Comparison of ENCODE assay signal across 9 mouse cellular contexts in the genomic region with DNA sequence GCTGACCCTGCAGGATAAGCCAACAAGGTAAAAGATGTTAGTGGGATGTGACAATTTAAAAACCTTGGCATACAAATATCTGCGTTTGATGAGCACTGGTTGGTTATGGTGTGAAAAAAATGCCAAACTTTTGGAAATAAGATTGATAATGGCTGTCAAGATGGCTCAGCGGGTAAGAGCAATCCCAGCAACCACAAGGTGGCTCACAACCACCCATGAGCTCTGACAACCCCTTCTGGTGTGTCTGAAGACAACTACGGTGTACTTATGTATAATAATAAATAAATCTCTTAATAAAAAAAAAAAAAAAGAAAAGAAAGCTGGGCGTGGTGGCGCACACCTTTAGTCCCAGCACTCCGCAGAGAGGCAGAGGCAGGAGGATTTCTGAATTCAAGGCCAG. TPM values are rescaled to one million over a fixed set of nuclear protein-coding genes. Genes with fewer than 3 reads are reported as not detected.
A peak's percentile ranks its signal among the peaks of the same experiment; 100 is the strongest.
DNase-seq lines count a peak whose midpoint lies in the region; ATAC-seq and TF ChIP-seq lines count a peak whose summit lies in the region.
"Had no signal": no experiment of that assay in that cellular context is flagged by ENCODE, and none has a peak within 500 bp of the region (broad histone marks: within the 10 kb centered on the region; RNA-seq: fewer than 3 reads in every experiment).

No protein-coding gene starts in this region.

- H3K27ac ChIP-seq in kidney, postnatal 0 days = no peak overlapping the region
- no peak overlapping the region for H3K27ac ChIP-seq in embryonic facial prominence, embryonic 11.5 days (replicated peaks; ENCODE audit: low read depth, low read length)
- peak overlapping the region; percentile 93; the same call in 1 of the 2 replicates for H3K27ac ChIP-seq in intestine, embryonic 16.5 days (ENCODE audit: low read length)
- no peak overlapping the region for H3K27ac ChIP-seq in neural tube, embryonic 12.5 days
- H3K27ac ChIP-seq in thymus, adult 2 months (ENCODE audit: control insufficient read depth, insufficient read depth, low read length) = no peak overlapping the region

- TF ChIP-seq POLR2A in thymus, adult 2 months (IDR thresholded peaks at IDR 0.05; ENCODE audit: control insufficient read depth, extremely low read depth, insufficient read depth, low read length, poor library complexity) = no peak

- H3K4me1 ChIP-seq in kidney, postnatal 0 days (replicated peaks; ENCODE audit: insufficient read depth, low read length) = peaks cover 12% of the 10 kb centered on the region; the same call in 1 of the 2 replicates
- H3K4me1 ChIP-seq in embryonic facial prominence, embryonic 11.5 days (ENCODE audit: control insufficient read depth, insufficient read depth, low read length) = no peaks in the 10 kb centered on the region; the same call in 1 of the 2 replicates
- peaks cover 11% of the 10 kb centered on the region for H3K4me1 ChIP-seq in intestine, embryonic 16.5 days (ENCODE audit: control insufficient read depth, insufficient read depth, low read length)
- H3K4me1 ChIP-seq in neural tube, embryonic 12.5 days = peaks cover 12% of the 10 kb centered on the region
- peaks cover 13% of the 10 kb centered on the region for H3K4me1 ChIP-seq in thymus, adult 2 months (replicated peaks; ENCODE audit: control insufficient read depth, insufficient read depth, low read length)

- H3K36me3 ChIP-seq in kidney, postnatal 0 days (ENCODE audit: insufficient read depth, low read length) = 0 out of 2 replicates have a peak, but pooled peaks cover 16% of the 10 kb centered on the region
- H3K36me3 ChIP-seq in embryonic facial prominence, embryonic 11.5 days (replicated peaks; ENCODE audit: control insufficient read depth, insufficient read depth, low read depth, low read length) = no peaks in the 10 kb centered on the region; the same call in 1 of the 2 replicates
- H3K36me3 ChIP-seq in intestine, embryonic 16.5 days (ENCODE audit: control insufficient read depth, insufficient read depth, low read length) = peaks cover 11% of the 10 kb centered on the region
- H3K36me3 ChIP-seq in neural tube, embryonic 12.5 days = peaks cover 8% of the 10 kb centered on the region; the same call in 1 of the 2 replicates
- peaks cover 10% of the 10 kb centered on the region for H3K36me3 ChIP-seq in thymus, adult 2 months (ENCODE audit: control insufficient read depth, insufficient read depth, low read length)

- peak; percentile 22; the same call in 1 of the 2 replicates for TF ChIP-seq CTCF in kidney, postnatal 0 days (IDR thresholded peaks at IDR 0.05; ENCODE audit: low read depth)
- TF ChIP-seq CTCF in thymus, adult 2 months (IDR thresholded peaks at IDR 0.05; ENCODE audit: borderline replicate concordance, control insufficient read depth, extremely low read depth, insufficient read depth, low read length, poor library complexity) = no peak

- H3K9ac ChIP-seq in kidney, postnatal 0 days (ENCODE audit: low read depth, low read length) = no peak overlapping the region
- no peak overlapping the region for H3K9ac ChIP-seq in embryonic facial prominence, embryonic 11.5 days (replicated peaks; ENCODE audit: low read length)
- H3K9ac ChIP-seq in intestine, embryonic 16.5 days (ENCODE audit: low read depth, low read length) = peak overlapping the region; percentile 91
- no peak overlapping the region for H3K9ac ChIP-seq in neural tube, embryonic 12.5 days

- no peaks in the 10 kb centered on the region for H3K9me3 ChIP-seq in kidney, postnatal 0 days (replicated peaks; ENCODE audit: low read length)
- H3K9me3 ChIP-seq in embryonic facial prominence, embryonic 11.5 days (replicated peaks; ENCODE audit: control insufficient read depth, low read length) = no peaks in the 10 kb centered on the region
- no peaks in the 10 kb centered on the region for H3K9me3 ChIP-seq in intestine, embryonic 16.5 days (ENCODE audit: control insufficient read depth, low read length)
- no peaks in the 10 kb centered on the region for H3K9me3 ChIP-seq in neural tube, embryonic 12.5 days

- peak overlapping the region; percentile 65 for H3K4me2 ChIP-seq in kidney, postnatal 0 days (ENCODE audit: low read length)
- no peak overlapping the region; the same call in 1 of the 2 replicates for H3K4me2 ChIP-seq in embryonic facial prominence, embryonic 11.5 days (ENCODE audit: low read depth, low read length)
- H3K4me2 ChIP-seq in intestine, embryonic 16.5 days (ENCODE audit: low read depth, low read length) = peak overlapping the region; percentile 83
- H3K4me2 ChIP-seq in neural tube, embryonic 12.5 days (replicated peaks) = peak overlapping the region; percentile 74

- H3K4me3 ChIP-seq in kidney, postnatal 0 days (replicated peaks; ENCODE audit: low read depth, low read length) = no peak overlapping the region
- peak overlapping the region; percentile 72; the same call in 1 of the 2 replicates for H3K4me3 ChIP-seq in embryonic facial prominence, embryonic 11.5 days (ENCODE audit: low read depth, low read length)
- H3K4me3 ChIP-seq in intestine, embryonic 16.5 days (ENCODE audit: low read length) = peak overlapping the region; percentile 75
- no peak overlapping the region for H3K4me3 ChIP-seq in neural tube, embryonic 12.5 days
- H3K4me3 ChIP-seq in thymus, adult 2 months (ENCODE audit: control insufficient read depth, insufficient read depth, low read length) = no peak overlapping the region

- ATAC-seq in kidney, postnatal 0 days (replicated peaks; ENCODE audit: low FRiP score, low read depth) = no peak
- ATAC-seq in embryonic facial prominence, embryonic 11.5 days (replicated peaks; ENCODE audit: insufficient number of reproducible peaks, low FRiP score, low TSS enrichment, low read depth) = no peak
- ATAC-seq in intestine, embryonic 16.5 days = no peak
- ATAC-seq in neural tube, embryonic 12.5 days (ENCODE audit: low FRiP score, low read depth) = no peak
- no peak for ATAC-seq in monocyte, adult 5-6 weeks (replicated peaks; ENCODE audit: insufficient number of reproducible peaks, low FRiP score, low TSS enrichment, poor library complexity, severe bottlenecking)
- ATAC-seq: activated CD4-positive, CD25-positive, alpha-beta regulatory T cell, adult 4 months had no signal

- no peak for DNase-seq in kidney, postnatal 0 days (ENCODE audit: low spot score)
- DNase-seq in kidney, adult 9 months = no peak
- no peak for DNase-seq in embryonic facial prominence, embryonic 11.5 days (ENCODE audit: low spot score)
- DNase-seq in urinary bladder, adult 2 months (ENCODE audit: low spot score) = no peak
- no peak for DNase-seq in thymus, adult 2 months

- H3K27me3 ChIP-seq in kidney, postnatal 0 days (ENCODE audit: insufficient read depth, low read length) = no peaks in the 10 kb centered on the region
- H3K27me3 ChIP-seq in embryonic facial prominence, embryonic 11.5 days (ENCODE audit: control insufficient read depth, insufficient read depth, low read length) = no peaks in the 10 kb centered on the region
- no peaks in the 10 kb centered on the region for H3K27me3 ChIP-seq in intestine, embryonic 16.5 days (replicated peaks; ENCODE audit: control insufficient read depth, insufficient read depth, low read length)
- H3K27me3 ChIP-seq in neural tube, embryonic 12.5 days (replicated peaks) = no peaks in the 10 kb centered on the region
- H3K27me3 ChIP-seq in thymus, adult 2 months (ENCODE audit: control insufficient read depth, insufficient read depth, low read length) = no peaks in the 10 kb centered on the region

- 76% methylated on average over 6 of the region's 6 CpGs for WGBS in kidney, postnatal 0 days
- WGBS in embryonic facial prominence, embryonic 11.5 days = 86% methylated on average over 6 of the region's 6 CpGs
- 78% methylated on average over 6 of the region's 6 CpGs for WGBS in intestine, embryonic 16.5 days
- 81% methylated on average over 6 of the region's 6 CpGs for WGBS in neural tube, embryonic 12.5 days
- WGBS in thymus, adult 2 months = 74% methylated on average over 6 of the region's 6 CpGs

RNA-seq across cellular contexts. Expression of a gene that starts 1.2 kb away (rescaled TPM):
- polyA plus RNA-seq in kidney, postnatal 0 days (2015; fragmentation: Nextera tagmentation; extraction: Ambion mirVana) = 88.4 and 94.7 TPM in 2 replicates
- polyA plus RNA-seq in embryonic facial prominence, embryonic 11.5 days (2014; fragmentation: Nextera tagmentation; extraction: Ambion mirVana) = 69.5 and 72.0 TPM in 2 replicates
- polyA plus RNA-seq in intestine, embryonic 16.5 days (2015; fragmentation: Nextera tagmentation; extraction: Ambion mirVana) = 133 and 145 TPM in 2 replicates
- polyA plus RNA-seq in neural tube, embryonic 12.5 days (2016; fragmentation: Nextera tagmentation; extraction: Ambion mirVana) = 55.3 and 56.1 TPM in 2 replicates
- total RNA-seq in monocyte, adult 5-6 weeks (2017) = 26.6 to 31.6 TPM (median 29.0 TPM) in 3 replicates
- 77.9 and 90.8 TPM in 2 replicates for polyA plus RNA-seq in urinary bladder, adult 2 months (2012; rRNA removed)
- 67.6 and 69.7 TPM in 2 replicates for polyA plus RNA-seq in thymus, adult 2 months (2012; rRNA removed)

RNA-seq across cellular contexts. Expression of a gene that starts 1.3 kb away (rescaled TPM):
- polyA plus RNA-seq in kidney, postnatal 0 days (2015; fragmentation: Nextera tagmentation; extraction: Ambion mirVana) = 28.8 and 29.7 TPM in 2 replicates
- 38.1 and 38.2 TPM in 2 replicates for polyA plus RNA-seq in embryonic facial prominence, embryonic 11.5 days (2014; fragmentation: Nextera tagmentation; extraction: Ambion mirVana)
- polyA plus RNA-seq in intestine, embryonic 16.5 days (2015; fragmentation: Nextera tagmentation; extraction: Ambion mirVana) = 28.8 and 30.1 TPM in 2 replicates
- polyA plus RNA-seq in neural tube, embryonic 12.5 days (2016; fragmentation: Nextera tagmentation; extraction: Ambion mirVana) = 60.2 and 61.6 TPM in 2 replicates
- 103 to 230 TPM (median 106 TPM) in 3 replicates for total RNA-seq in monocyte, adult 5-6 weeks (2017)
- 25.8 and 26.0 TPM in 2 replicates for polyA plus RNA-seq in urinary bladder, adult 2 months (2012; rRNA removed)
- 63.0 and 65.6 TPM in 2 replicates for polyA plus RNA-seq in thymus, adult 2 months (2012; rRNA removed)

RNA-seq across cellular contexts. Expression of a gene that starts 5.1 kb away (rescaled TPM):
- 28.4 and 36.9 TPM in 2 replicates for polyA plus RNA-seq in kidney, postnatal 0 days (2015; fragmentation: Nextera tagmentation; extraction: Ambion mirVana)
- 101 and 108 TPM in 2 replicates for polyA plus RNA-seq in embryonic facial prominence, embryonic 11.5 days (2014; fragmentation: Nextera tagmentation; extraction: Ambion mirVana)
- 43.4 and 45.4 TPM in 2 replicates for polyA plus RNA-seq in intestine, embryonic 16.5 days (2015; fragmentation: Nextera tagmentation; extraction: Ambion mirVana)
- 299 and 304 TPM in 2 replicates for polyA plus RNA-seq in neural tube, embryonic 12.5 days (2016; fragmentation: Nextera tagmentation; extraction: Ambion mirVana)
- total RNA-seq in monocyte, adult 5-6 weeks (2017) = 13.9 to 18.7 TPM (median 14.2 TPM) in 3 replicates
- 45.9 and 58.8 TPM in 2 replicates for polyA plus RNA-seq in urinary bladder, adult 2 months (2012; rRNA removed)
- 63.9 and 64.9 TPM in 2 replicates for polyA plus RNA-seq in thymus, adult 2 months (2012; rRNA removed)

RNA-seq across cellular contexts. Expression of a gene that starts 17.7 kb away (rescaled TPM):
- polyA plus RNA-seq in kidney, postnatal 0 days (2015; fragmentation: Nextera tagmentation; extraction: Ambion mirVana) = 36.6 and 39.1 TPM in 2 replicates
- 21.2 and 25.6 TPM in 2 replicates for polyA plus RNA-seq in embryonic facial prominence, embryonic 11.5 days (2014; fragmentation: Nextera tagmentation; extraction: Ambion mirVana)
- polyA plus RNA-seq in intestine, embryonic 16.5 days (2015; fragmentation: Nextera tagmentation; extraction: Ambion mirVana) = 29.1 and 30.1 TPM in 2 replicates
- 26.8 and 30.3 TPM in 2 replicates for polyA plus RNA-seq in neural tube, embryonic 12.5 days (2016; fragmentation: Nextera tagmentation; extraction: Ambion mirVana)
- 1.8 to 10.4 TPM (median 5.7 TPM) in 3 replicates for total RNA-seq in monocyte, adult 5-6 weeks (2017)
- polyA plus RNA-seq in urinary bladder, adult 2 months (2012; rRNA removed) = 29.6 and 35.9 TPM in 2 replicates
- 73.4 and 86.8 TPM in 2 replicates for polyA plus RNA-seq in thymus, adult 2 months (2012; rRNA removed)

RNA-seq across cellular contexts. Expression of a gene that starts 35.4 kb away (rescaled TPM):
- polyA plus RNA-seq in kidney, postnatal 0 days (2015; fragmentation: Nextera tagmentation; extraction: Ambion mirVana) = 29.2 and 33.3 TPM in 2 replicates
- 38.6 and 47.2 TPM in 2 replicates for polyA plus RNA-seq in embryonic facial prominence, embryonic 11.5 days (2014; fragmentation: Nextera tagmentation; extraction: Ambion mirVana)
- 36.0 and 38.3 TPM in 2 replicates for polyA plus RNA-seq in intestine, embryonic 16.5 days (2015; fragmentation: Nextera tagmentation; extraction: Ambion mirVana)
- 43.3 and 45.9 TPM in 2 replicates for polyA plus RNA-seq in neural tube, embryonic 12.5 days (2016; fragmentation: Nextera tagmentation; extraction: Ambion mirVana)
- 67.7 to 106 TPM (median 105 TPM) in 3 replicates for total RNA-seq in monocyte, adult 5-6 weeks (2017)
- 53.4 and 57.7 TPM in 2 replicates for polyA plus RNA-seq in urinary bladder, adult 2 months (2012; rRNA removed)
- polyA plus RNA-seq in thymus, adult 2 months (2012; rRNA removed) = 174 and 182 TPM in 2 replicates

Comparison
In these comparisons a context has a peak if more than half of its experiments do, and no peak if none do; other contexts are left out.
1. H3K4me3 ChIP-seq: peak in embryonic facial prominence, embryonic 11.5 days (single experiment) and intestine, embryonic 16.5 days (single experiment); none in kidney, postnatal 0 days (single experiment), neural tube, embryonic 12.5 days (single experiment) and thymus, adult 2 months (single experiment).